ENCODE assay signal across 8 mouse cellular contexts in the genomic region with DNA sequence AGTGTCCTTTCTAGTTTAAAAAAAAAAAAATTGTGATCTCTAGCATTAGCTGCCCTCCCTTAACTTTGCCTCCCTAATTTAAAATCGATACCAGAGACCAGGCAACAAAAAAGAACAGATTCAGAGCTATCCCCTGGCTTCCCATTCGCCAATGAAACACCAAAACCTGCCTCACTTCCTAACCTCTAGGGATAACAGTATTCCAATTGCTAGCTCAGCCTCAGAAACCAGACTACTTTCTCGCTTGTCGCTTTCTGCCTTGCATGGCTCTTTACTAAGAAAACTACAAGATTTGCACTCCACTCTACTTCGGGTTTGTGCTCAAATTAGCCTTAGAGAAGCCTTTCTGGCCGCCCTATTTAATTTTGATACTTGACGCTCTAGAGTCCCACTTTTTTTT. TPM values are rescaled to one million over a fixed set of nuclear protein-coding genes. Genes with fewer than 3 reads are reported as not detected.
DNase-seq lines count a peak whose midpoint lies in the region; ATAC-seq and TF ChIP-seq lines count a peak whose summit lies in the region.

No protein-coding gene starts in this region.

- 30% methylated on average over 7 of the region's 7 CpGs for WGBS in liver, adult 2 months
- 21% methylated on average over 7 of the region's 7 CpGs for WGBS in embryonic facial prominence, embryonic 12.5 days
- 24% methylated on average over 7 of the region's 7 CpGs for WGBS in intestine, embryonic 15.5 days
- 31% methylated on average over 7 of the region's 7 CpGs for WGBS in neural tube, embryonic 12.5 days

- TF ChIP-seq CTCF in liver, adult 2 months (IDR thresholded peaks at IDR 0.05; ENCODE audit: low read depth, low read length), result no peak

- H3K9ac ChIP-seq in liver, adult 2 months (ENCODE audit: low read depth, low read length), result peak overlapping the region; percentile 66
- H3K9ac ChIP-seq in embryonic facial prominence, embryonic 12.5 days, result peak overlapping the region; percentile 87
- H3K9ac ChIP-seq in intestine, embryonic 15.5 days, result peak overlapping the region; percentile 37
- H3K9ac ChIP-seq in neural tube, embryonic 12.5 days, result peak overlapping the region; percentile 79

- H3K4me3 ChIP-seq in liver, adult 2 months (ENCODE audit: insufficient read depth, low read depth, low read length), result peak overlapping the region; percentile 86
- peak overlapping the region; percentile 89 for H3K4me3 ChIP-seq in embryonic facial prominence, embryonic 12.5 days
- H3K4me3 ChIP-seq in intestine, embryonic 15.5 days (replicated peaks), result peak overlapping the region; percentile 82
- H3K4me3 ChIP-seq in neural tube, embryonic 12.5 days, result peak overlapping the region; percentile 85

- peak overlapping the region; percentile 53 for H3K27ac ChIP-seq in liver, adult 2 months (replicated peaks; ENCODE audit: insufficient read depth, low read depth, low read length)
- H3K27ac ChIP-seq in embryonic facial prominence, embryonic 12.5 days, result peak overlapping the region; percentile 77
- H3K27ac ChIP-seq in intestine, embryonic 15.5 days, result peak overlapping the region; percentile 78
- 0 out of 2 replicates have a peak overlapping the region, but pooled peaks have one; percentile 3 for H3K27ac ChIP-seq in neural tube, embryonic 12.5 days

- H3K79me2 ChIP-seq in liver, adult 2 months (ENCODE audit: control insufficient read depth, insufficient read depth, low read length), result peaks cover 4% of the 10 kb centered on the region; the same call in 1 of the 2 replicates

- TF ChIP-seq POLR2A in liver, adult 2 months (IDR thresholded peaks at IDR 0.05; ENCODE audit: extremely low read depth, insufficient read depth, low read length), result no peak

- no peak for ATAC-seq in embryonic facial prominence, embryonic 12.5 days (ENCODE audit: insufficient number of reproducible peaks, insufficient read depth, low FRiP score, low TSS enrichment)
- peak; percentile 57 for ATAC-seq in intestine, embryonic 15.5 days
- ATAC-seq in neural tube, embryonic 12.5 days (ENCODE audit: low FRiP score, low read depth), result peak; percentile 19; the same call in 1 of the 2 replicates

- peak overlapping the region; percentile 67 for H3K4me2 ChIP-seq in embryonic facial prominence, embryonic 12.5 days (replicated peaks)
- H3K4me2 ChIP-seq in intestine, embryonic 15.5 days (replicated peaks), result peak overlapping the region; percentile 63
- peak overlapping the region; percentile 88 for H3K4me2 ChIP-seq in neural tube, embryonic 12.5 days (replicated peaks)

- no peak for DNase-seq in liver, adult 2 months (ENCODE audit: extremely low read depth, low read depth, low spot score)
- no peak for DNase-seq in liver
- DNase-seq in left cerebral cortex, postnatal 4 days, result no peak
- no peak for DNase-seq in kidney, adult 8-10 months
- no peak for DNase-seq in cerebellum, adult 9-11 months

- no peaks in the 10 kb centered on the region for H3K27me3 ChIP-seq in liver, adult 2 months (ENCODE audit: control insufficient read depth, insufficient read depth, low read length)
- H3K27me3 ChIP-seq in embryonic facial prominence, embryonic 12.5 days, result no peaks in the 10 kb centered on the region
- H3K27me3 ChIP-seq in intestine, embryonic 15.5 days (replicated peaks), result no peaks in the 10 kb centered on the region
- no peaks in the 10 kb centered on the region for H3K27me3 ChIP-seq in neural tube, embryonic 12.5 days (replicated peaks)

- intact Hi-C loops in left cerebral cortex, postnatal 4 days (cut with DNase I), result no loop called here

- peaks cover 16% of the 10 kb centered on the region for H3K36me3 ChIP-seq in liver, adult 2 months (ENCODE audit: control insufficient read depth, insufficient read depth, low read length)
- peaks cover 22% of the 10 kb centered on the region for H3K36me3 ChIP-seq in embryonic facial prominence, embryonic 12.5 days
- peaks cover 3% of the 10 kb centered on the region for H3K36me3 ChIP-seq in intestine, embryonic 15.5 days
- H3K36me3 ChIP-seq in neural tube, embryonic 12.5 days, result peaks cover 21% of the 10 kb centered on the region

- no peaks in the 10 kb centered on the region for H3K9me3 ChIP-seq in embryonic facial prominence, embryonic 12.5 days
- no peaks in the 10 kb centered on the region for H3K9me3 ChIP-seq in intestine, embryonic 15.5 days
- no peaks in the 10 kb centered on the region for H3K9me3 ChIP-seq in neural tube, embryonic 12.5 days

- peaks cover 2% of the 10 kb centered on the region; the same call in 1 of the 2 replicates for H3K4me1 ChIP-seq in liver, adult 2 months (ENCODE audit: control insufficient read depth, insufficient read depth, low read length)
- H3K4me1 ChIP-seq in embryonic facial prominence, embryonic 12.5 days, result peaks cover 4% of the 10 kb centered on the region
- no peaks in the 10 kb centered on the region for H3K4me1 ChIP-seq in intestine, embryonic 15.5 days (replicated peaks)
- peaks cover 7% of the 10 kb centered on the region for H3K4me1 ChIP-seq in neural tube, embryonic 12.5 days

RNA-seq across cellular contexts. Expression of a gene that starts 0.4 kb away (rescaled TPM):
- total RNA-seq in liver, adult 2 months (2014; rRNA removed), result 6.5 and 7.8 TPM in 2 replicates
- 4.1 and 7.4 TPM in 2 replicates for polyA plus RNA-seq in liver, adult 2 months (2012; rRNA removed)
- 66.7 and 68.2 TPM in 2 replicates for polyA plus RNA-seq in embryonic facial prominence, embryonic 12.5 days (2016; fragmentation: Nextera tagmentation; extraction: Ambion mirVana)
- 44.2 and 44.9 TPM in 2 replicates for polyA plus RNA-seq in intestine, embryonic 15.5 days (2015; fragmentation: Nextera tagmentation; extraction: Ambion mirVana)
- 49.5 and 50.8 TPM in 2 replicates for polyA plus RNA-seq in neural tube, embryonic 12.5 days (2016; fragmentation: Nextera tagmentation; extraction: Ambion mirVana)
- total RNA-seq in left cerebral cortex, postnatal 4 days (2021), result 10 to 100 TPM; 34.9 to 41.5 TPM

RNA-seq across cellular contexts. Expression of a gene that starts 15.2 kb away (rescaled TPM):
- total RNA-seq in liver, adult 2 months (2014; rRNA removed), result 137 and 205 TPM in 2 replicates
- 39.6 and 49.3 TPM in 2 replicates for polyA plus RNA-seq in liver, adult 2 months (2012; rRNA removed)
- polyA plus RNA-seq in embryonic facial prominence, embryonic 12.5 days (2016; fragmentation: Nextera tagmentation; extraction: Ambion mirVana), result 332 and 346 TPM in 2 replicates
- 346 and 351 TPM in 2 replicates for polyA plus RNA-seq in intestine, embryonic 15.5 days (2015; fragmentation: Nextera tagmentation; extraction: Ambion mirVana)
- 345 and 349 TPM in 2 replicates for polyA plus RNA-seq in neural tube, embryonic 12.5 days (2016; fragmentation: Nextera tagmentation; extraction: Ambion mirVana)
- 100 to 1,000 TPM; 126 TPM for total RNA-seq in left cerebral cortex, postnatal 4 days (2021)

RNA-seq across cellular contexts. Expression of a gene that starts 25.9 kb away (rescaled TPM):
- total RNA-seq in liver, adult 2 months (2014; rRNA removed), result 9.2 and 19.5 TPM in 2 replicates
- 1.4 and 1.7 TPM in 2 replicates for polyA plus RNA-seq in liver, adult 2 months (2012; rRNA removed)
- 5.9 and 6.2 TPM in 2 replicates for polyA plus RNA-seq in embryonic facial prominence, embryonic 12.5 days (2016; fragmentation: Nextera tagmentation; extraction: Ambion mirVana)
- polyA plus RNA-seq in intestine, embryonic 15.5 days (2015; fragmentation: Nextera tagmentation; extraction: Ambion mirVana), result 5.6 and 5.8 TPM in 2 replicates
- polyA plus RNA-seq in neural tube, embryonic 12.5 days (2016; fragmentation: Nextera tagmentation; extraction: Ambion mirVana), result 4.7 and 4.8 TPM in 2 replicates
- total RNA-seq in left cerebral cortex, postnatal 4 days (2021), result 1 to 10 TPM; 5.6 to 6.9 TPM

RNA-seq across cellular contexts. Expression of a gene that starts 35.7 kb away (rescaled TPM):
- 3.7 and 5.3 TPM in 2 replicates for total RNA-seq in liver, adult 2 months (2014; rRNA removed)
- 0.72 and 0.98 TPM in 2 replicates for polyA plus RNA-seq in liver, adult 2 months (2012; rRNA removed)
- polyA plus RNA-seq in embryonic facial prominence, embryonic 12.5 days (2016; fragmentation: Nextera tagmentation; extraction: Ambion mirVana), result 14.3 and 14.4 TPM in 2 replicates
- polyA plus RNA-seq in intestine, embryonic 15.5 days (2015; fragmentation: Nextera tagmentation; extraction: Ambion mirVana), result 21.3 and 22.9 TPM in 2 replicates
- polyA plus RNA-seq in neural tube, embryonic 12.5 days (2016; fragmentation: Nextera tagmentation; extraction: Ambion mirVana), result 13.1 and 13.5 TPM in 2 replicates
- total RNA-seq in left cerebral cortex, postnatal 4 days (2021), result 10 to 100 TPM in 1 of 2 experiments, 1 to 10 TPM in 1; 6.8 to 10.8 TPM

RNA-seq across cellular contexts. Expression of a gene that starts 37.5 kb away (rescaled TPM):
- total RNA-seq in liver, adult 2 months (2014; rRNA removed), result 7.6 and 9.3 TPM in 2 replicates
- 5.1 and 7.9 TPM in 2 replicates for polyA plus RNA-seq in liver, adult 2 months (2012; rRNA removed)
- polyA plus RNA-seq in embryonic facial prominence, embryonic 12.5 days (2016; fragmentation: Nextera tagmentation; extraction: Ambion mirVana), result 27.3 and 28.3 TPM in 2 replicates
- polyA plus RNA-seq in intestine, embryonic 15.5 days (2015; fragmentation: Nextera tagmentation; extraction: Ambion mirVana), result 16.9 and 18.3 TPM in 2 replicates
- 25.4 and 26.2 TPM in 2 replicates for polyA plus RNA-seq in neural tube, embryonic 12.5 days (2016; fragmentation: Nextera tagmentation; extraction: Ambion mirVana)
- total RNA-seq in left cerebral cortex, postnatal 4 days (2021), result 10 to 100 TPM; 58.0 to 59.3 TPM

Comparison
In these comparisons a context has a peak if more than half of its experiments do, and no peak if none do; other contexts are left out.
1. H3K27ac ChIP-seq: peak in every context shown above with its lines; median percentile 78 in intestine, embryonic 15.5 days; 77 in embryonic facial prominence, embryonic 12.5 days; 53 in liver, adult 2 months; 3 in neural tube, embryonic 12.5 days.
2. H3K9ac ChIP-seq: peak in every context shown above with its lines; median percentile 87 in embryonic facial prominence, embryonic 12.5 days; 79 in neural tube, embryonic 12.5 days; 66 in liver, adult 2 months; 37 in intestine, embryonic 15.5 days.